Mouse (Mus musculus): ENCODE data around the gene Olfr1274-ps. TPM values are rescaled to one million over a fixed set of nuclear protein-coding genes. Genes with fewer than 3 reads are reported as not detected.
"Not testable (repeated sequence)": the region's sequence is repeated elsewhere in the genome, so short reads cannot be mapped to it uniquely, and the experiment has no call there.

Olfr1274-ps gene
- polyA plus RNA-seq, 1 experiment from 2014 or later: 0.22 TPM

- not testable (repeated sequence) for H3K4me3 ChIP-seq; H3K9me3 ChIP-seq; H3K9ac ChIP-seq; ATAC-seq (ENCODE audit: insufficient number of reproducible peaks, insufficient read depth, low FRiP score, low TSS enrichment, low read depth); H3K27me3 ChIP-seq; H3K27ac ChIP-seq; H3K4me2 ChIP-seq; H3K4me1 ChIP-seq; H3K36me3 ChIP-seq
- 32% methylated on average over 4 of the region's 4 CpGs for WGBS
These were observed 43.3 kb downstream of the Olfr1274-ps start for GRCm38 (mm10) chr2:90441811-90442210.

GRCm38 (mm10) chr2:90443811-90444210 is 45.3 kb downstream of the Olfr1274-ps start:
- H3K27me3 ChIP-seq: no peaks in the 10 kb centered on the region
- no peak overlapping the region for H3K27ac ChIP-seq
- H3K9ac ChIP-seq: no peak overlapping the region
- WGBS: 82% methylated on average over 5 of the region's 5 CpGs
- peaks cover under 1% of the 10 kb centered on the region; the same call in 1 of the 2 replicates for H3K36me3 ChIP-seq
- no peaks in the 10 kb centered on the region for H3K4me1 ChIP-seq
- no peaks in the 10 kb centered on the region for H3K9me3 ChIP-seq
- no peak for ATAC-seq (ENCODE audit: insufficient number of reproducible peaks, insufficient read depth, low FRiP score, low TSS enrichment, low read depth)
- H3K4me3 ChIP-seq: no peak overlapping the region
- no peak overlapping the region for H3K4me2 ChIP-seq

GRCm38 (mm10) chr2:90448967-90449740 is 50.7 kb downstream of the Olfr1274-ps start:
- no peaks in the 10 kb centered on the region for H3K27me3 ChIP-seq
- H3K4me3 ChIP-seq: no peak overlapping the region
- peaks cover 18% of the 10 kb centered on the region for H3K36me3 ChIP-seq
- no peaks in the 10 kb centered on the region for H3K9me3 ChIP-seq
- no peak for ATAC-seq (ENCODE audit: insufficient number of reproducible peaks, insufficient read depth, low FRiP score, low TSS enrichment, low read depth)
- no peak overlapping the region for H3K9ac ChIP-seq
- H3K27ac ChIP-seq: no peak overlapping the region
- 81% methylated on average over 15 of the region's 15 CpGs for whole genome bisulfite sequencing
- H3K4me1 ChIP-seq: no peaks in the 10 kb centered on the region
- H3K4me2 ChIP-seq: no peak overlapping the region

DNA sequence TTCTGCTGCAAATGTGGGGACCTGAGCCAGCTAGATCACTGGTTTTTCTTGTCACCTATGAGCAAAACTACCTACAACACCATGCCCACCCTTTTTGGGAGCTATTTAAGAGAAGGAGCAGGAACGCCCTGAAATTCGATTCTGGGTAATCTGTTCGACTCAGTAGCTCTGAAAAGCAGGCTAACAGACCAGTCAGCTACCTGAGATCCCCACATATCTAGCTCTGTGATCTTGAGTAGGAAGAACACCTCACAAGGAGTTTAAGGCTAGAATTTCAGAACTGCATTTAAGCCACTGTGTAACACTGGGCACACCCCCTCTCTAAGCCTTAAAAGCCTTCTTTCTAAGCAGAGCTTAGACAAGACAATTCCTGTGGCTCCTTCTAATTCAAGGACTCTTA is 53.9 kb downstream of the Olfr1274-ps start:
- Histone ChIP-seq H3K9ac (no peak overlapping the region), H3K4me2 (no peak overlapping the region), H3K4me1 (no peaks in the 10 kb centered on the region), H3K4me3 (no peak overlapping the region), H3K27me3 (no peaks in the 10 kb centered on the region), H3K27ac (no peak overlapping the region), H3K9me3 (no peaks in the 10 kb centered on the region), H3K36me3 (peaks cover 31% of the 10 kb centered on the region)
- ATAC-seq (ENCODE audit: insufficient number of reproducible peaks, insufficient read depth, low FRiP score, low TSS enrichment, low read depth): no peak
- 59% methylated on average over 3 of the region's 3 CpGs for WGBS

Other genes starting within 250 kb of the Olfr1274-ps start
- gene Olfr1270, start 245.6 kb upstream of the Olfr1274-ps start, polyA plus RNA-seq (2015; fragmentation: Nextera tagmentation; extraction: Ambion mirVana): not detected in 2 replicates
- gene Olfr1506, start 174.2 kb upstream of the Olfr1274-ps start, polyA plus RNA-seq (2015; fragmentation: Nextera tagmentation; extraction: Ambion mirVana): not detected in 2 replicates
- not detected in 2 replicates for gene Olfr142, start 141.1 kb upstream of the Olfr1274-ps start, polyA plus RNA-seq (2015; fragmentation: Nextera tagmentation; extraction: Ambion mirVana)
- not detected in 2 replicates for gene Olfr1271, start 127.7 kb upstream of the Olfr1274-ps start, polyA plus RNA-seq (2015; fragmentation: Nextera tagmentation; extraction: Ambion mirVana)
- gene Olfr1272, start 105.8 kb upstream of the Olfr1274-ps start, polyA plus RNA-seq (2015; fragmentation: Nextera tagmentation; extraction: Ambion mirVana): not detected in 2 replicates
- 0.20 and 0.34 TPM in 2 replicates for gene Gm13769, start 76.5 kb upstream of the Olfr1274-ps start, polyA plus RNA-seq (2015; fragmentation: Nextera tagmentation; extraction: Ambion mirVana)
- gene Ptprj, start 182.0 kb downstream of the Olfr1274-ps start, polyA plus RNA-seq (2015; fragmentation: Nextera tagmentation; extraction: Ambion mirVana): 2.8 and 3.2 TPM in 2 replicates

All from embryonic facial prominence, embryonic 13.5 days (tissue).